Mouse (Mus musculus): Measurements from ENCODE around the gene Alg14. TPM values are rescaled to one million over a fixed set of nuclear protein-coding genes. Genes with fewer than 3 reads are reported as not detected.

Alg14 gene
- polyA plus RNA-seq, 1 experiment = 18.2 TPM

- H3K4me1 ChIP-seq (ENCODE audit: control insufficient read depth, insufficient read depth, low read length) = no peaks in the 10 kb centered on the region
- H3K9ac ChIP-seq (ENCODE audit: low read depth, poor library complexity, severe bottlenecking) = no peak overlapping the region
- no peaks in the 10 kb centered on the region for H3K36me3 ChIP-seq (ENCODE audit: control insufficient read depth, insufficient read depth, low read length, poor library complexity, severe bottlenecking)
- no peak overlapping the region for H3K27ac ChIP-seq (ENCODE audit: insufficient read depth, low read length)
- no peaks in the 10 kb centered on the region for H3K9me3 ChIP-seq (replicated peaks; ENCODE audit: control insufficient read depth, insufficient read depth, low read length, poor library complexity, severe bottlenecking)
- no peaks in the 10 kb centered on the region for H3K27me3 ChIP-seq (ENCODE audit: control insufficient read depth, insufficient read depth, low read length, poor library complexity, severe bottlenecking)
- TF ChIP-seq CTCF (IDR thresholded peaks at IDR 0.05; ENCODE audit: low read depth, low read length) = no peak
- TF ChIP-seq POLR2A (IDR thresholded peaks at IDR 0.05; ENCODE audit: insufficient read depth, low read length) = no peak
- no peak for TF ChIP-seq EP300 (IDR thresholded peaks at IDR 0.05; ENCODE audit: insufficient read depth, low read depth, low read length)
- H3K4me3 ChIP-seq (ENCODE audit: low read depth, low read length) = no peak overlapping the region
Observed at GRCm38 (mm10) chr3:121373897-121374441, 82.4 kb downstream of the Alg14 start.

- no peaks in the 10 kb centered on the region for H3K36me3 ChIP-seq (ENCODE audit: control insufficient read depth, insufficient read depth, low read length, poor library complexity, severe bottlenecking)
Observed at GRCm38 (mm10) chr3:121375541-121376129, 84.1 kb downstream of the Alg14 start.

GRCm38 (mm10) chr3:121378708-121379612, 87.4 kb downstream of the Alg14 start:
- Histone ChIP-seq H3K9ac (ENCODE audit: low read depth, poor library complexity, severe bottlenecking) (no peak overlapping the region), H3K36me3 (ENCODE audit: control insufficient read depth, insufficient read depth, low read length, poor library complexity, severe bottlenecking) (no peaks in the 10 kb centered on the region), H3K4me1 (ENCODE audit: control insufficient read depth, insufficient read depth, low read length) (no peaks in the 10 kb centered on the region), H3K27ac (ENCODE audit: insufficient read depth, low read length) (no peak overlapping the region), H3K4me3 (ENCODE audit: low read depth, low read length) (no peak overlapping the region), H3K9me3 (replicated peaks; ENCODE audit: control insufficient read depth, insufficient read depth, low read length, poor library complexity, severe bottlenecking) (no peaks in the 10 kb centered on the region), H3K27me3 (ENCODE audit: control insufficient read depth, insufficient read depth, low read length, poor library complexity, severe bottlenecking) (no peaks in the 10 kb centered on the region)
- TF ChIP-seq CTCF (IDR thresholded peaks at IDR 0.05; ENCODE audit: low read depth, low read length) = no peak

More at GRCm38 (mm10) chr3:121375541-121376129, 84.1 kb downstream of the Alg14 start:
- TF ChIP-seq EP300 (IDR thresholded peaks at IDR 0.05; ENCODE audit: insufficient read depth, low read depth, low read length) = no peak
- H3K9me3 ChIP-seq (replicated peaks; ENCODE audit: control insufficient read depth, insufficient read depth, low read length, poor library complexity, severe bottlenecking) = no peaks in the 10 kb centered on the region
- no peak overlapping the region for H3K4me3 ChIP-seq (ENCODE audit: low read depth, low read length)
- no peak overlapping the region for H3K9ac ChIP-seq (ENCODE audit: low read depth, poor library complexity, severe bottlenecking)
- H3K27ac ChIP-seq (ENCODE audit: insufficient read depth, low read length) = no peak overlapping the region
- no peaks in the 10 kb centered on the region for H3K4me1 ChIP-seq (ENCODE audit: control insufficient read depth, insufficient read depth, low read length)
- H3K27me3 ChIP-seq (ENCODE audit: control insufficient read depth, insufficient read depth, low read length, poor library complexity, severe bottlenecking) = no peaks in the 10 kb centered on the region

- Histone ChIP-seq H3K4me3 (ENCODE audit: low read depth, low read length) (no peak overlapping the region), H3K9ac (ENCODE audit: low read depth, poor library complexity, severe bottlenecking) (no peak overlapping the region), H3K9me3 (replicated peaks; ENCODE audit: control insufficient read depth, insufficient read depth, low read length, poor library complexity, severe bottlenecking) (no peaks in the 10 kb centered on the region), H3K27ac (ENCODE audit: insufficient read depth, low read length) (no peak overlapping the region), H3K36me3 (ENCODE audit: control insufficient read depth, insufficient read depth, low read length, poor library complexity, severe bottlenecking) (no peaks in the 10 kb centered on the region), H3K27me3 (ENCODE audit: control insufficient read depth, insufficient read depth, low read length, poor library complexity, severe bottlenecking) (no peaks in the 10 kb centered on the region), H3K4me1 (ENCODE audit: control insufficient read depth, insufficient read depth, low read length) (no peaks in the 10 kb centered on the region)
- TF ChIP-seq POLR2A (IDR thresholded peaks at IDR 0.05; ENCODE audit: insufficient read depth, low read length) = no peak
- TF ChIP-seq EP300 (IDR thresholded peaks at IDR 0.05; ENCODE audit: insufficient read depth, low read depth, low read length) = no peak
- no peak for TF ChIP-seq CTCF (IDR thresholded peaks at IDR 0.05; ENCODE audit: low read depth, low read length)
Observed at GRCm38 (mm10) chr3:121379699-121380098, 88.1 kb downstream of the Alg14 start.

GRCm38 (mm10) chr3:121387471-121388009, 96.0 kb downstream of the Alg14 start:
- TF ChIP-seq EP300 (IDR thresholded peaks at IDR 0.05; ENCODE audit: insufficient read depth, low read depth, low read length) = no peak
- no peak for TF ChIP-seq CTCF (IDR thresholded peaks at IDR 0.05; ENCODE audit: low read depth, low read length)
- no peak for TF ChIP-seq POLR2A (IDR thresholded peaks at IDR 0.05; ENCODE audit: insufficient read depth, low read length)
- H3K4me1 ChIP-seq (ENCODE audit: control insufficient read depth, insufficient read depth, low read length) = peaks cover 4% of the 10 kb centered on the region
- no peaks in the 10 kb centered on the region for H3K36me3 ChIP-seq (ENCODE audit: control insufficient read depth, insufficient read depth, low read length, poor library complexity, severe bottlenecking)
- no peak overlapping the region for H3K9ac ChIP-seq (ENCODE audit: low read depth, poor library complexity, severe bottlenecking)
- no peak overlapping the region for H3K4me3 ChIP-seq (ENCODE audit: low read depth, low read length)
- H3K9me3 ChIP-seq (replicated peaks; ENCODE audit: control insufficient read depth, insufficient read depth, low read length, poor library complexity, severe bottlenecking) = no peaks in the 10 kb centered on the region
- H3K27ac ChIP-seq (ENCODE audit: insufficient read depth, low read length) = peak overlapping the region; percentile 21; the same call in 1 of the 2 replicates
- no peaks in the 10 kb centered on the region for H3K27me3 ChIP-seq (ENCODE audit: control insufficient read depth, insufficient read depth, low read length, poor library complexity, severe bottlenecking)

- H3K9ac ChIP-seq (ENCODE audit: low read depth, poor library complexity, severe bottlenecking) = no peak overlapping the region
- TF ChIP-seq POLR2A (IDR thresholded peaks at IDR 0.05; ENCODE audit: insufficient read depth, low read length) (no peak), CTCF (IDR thresholded peaks at IDR 0.05; ENCODE audit: low read depth, low read length) (no peak)
- no peaks in the 10 kb centered on the region for H3K27me3 ChIP-seq (ENCODE audit: control insufficient read depth, insufficient read depth, low read length, poor library complexity, severe bottlenecking)
- H3K27ac ChIP-seq (ENCODE audit: insufficient read depth, low read length) = no peak overlapping the region
- H3K4me1 ChIP-seq (ENCODE audit: control insufficient read depth, insufficient read depth, low read length) = peaks cover 4% of the 10 kb centered on the region
- H3K9me3 ChIP-seq (replicated peaks; ENCODE audit: control insufficient read depth, insufficient read depth, low read length, poor library complexity, severe bottlenecking) = no peaks in the 10 kb centered on the region
- no peak overlapping the region for H3K4me3 ChIP-seq (ENCODE audit: low read depth, low read length)
- no peaks in the 10 kb centered on the region for H3K36me3 ChIP-seq (ENCODE audit: control insufficient read depth, insufficient read depth, low read length, poor library complexity, severe bottlenecking)
Observed at GRCm38 (mm10) chr3:121389366-121389765, 97.8 kb downstream of the Alg14 start.
